Mouse (Mus musculus) liver, adult 2 months (tissue): Measurements from ENCODE around the gene Ubash3a. TPM values are rescaled to one million over a fixed set of nuclear protein-coding genes. Genes with fewer than 3 reads are reported as not detected.

Experiments
- DNase-seq: peaks from one replicate; pipeline ENCODE4 v3.0.0-alpha.2; 2011; ENCODE audit warnings: low read depth, low spot score; ENCODE audit errors: extremely low read depth
- H3K27ac ChIP-seq: fragments of 200-500 bp; replicated peaks from 2 replicates; pipeline ENCODE4 v1.5.1; 2012; ENCODE audit warnings: low read depth, mild to moderate bottlenecking, control low read depth, inconsistent platforms, low read length; ENCODE audit not compliant: insufficient read depth
- H3K27me3 ChIP-seq: fragments of 200-500 bp; 2 replicates; pipeline ENCODE4 v1.6.1; 2012; ENCODE audit warnings: mild to moderate bottlenecking, moderate library complexity, low read length, inconsistent platforms; ENCODE audit not compliant: control insufficient read depth, insufficient read depth
- H3K36me3 ChIP-seq: fragments of 200-500 bp; 2 replicates; pipeline ENCODE4 v1.6.1; 2012; ENCODE audit warnings: low read length, inconsistent platforms; ENCODE audit not compliant: control insufficient read depth, insufficient read depth
- H3K4me1 ChIP-seq: fragments of 200-500 bp; 2 replicates; pipeline ENCODE4 v1.6.1; 2011; ENCODE audit warnings: low read length; ENCODE audit not compliant: control insufficient read depth, insufficient read depth
- H3K4me3 ChIP-seq: fragments of 200-500 bp; 2 replicates; pipeline ENCODE4 v1.5.1; 2011; ENCODE audit warnings: low read depth, mild to moderate bottlenecking, control low read depth, low read length, moderate library complexity; ENCODE audit not compliant: insufficient read depth
- H3K79me2 ChIP-seq: fragments of 200-500 bp; 2 replicates; pipeline ENCODE4 v1.6.1; 2012; ENCODE audit warnings: inconsistent platforms, mild to moderate bottlenecking, low read length, moderate library complexity; ENCODE audit not compliant: control insufficient read depth, insufficient read depth
- H3K9ac ChIP-seq: fragments of 200-500 bp; 2 replicates; pipeline ENCODE4 v1.6.1; 2012; ENCODE audit warnings: low read depth, mild to moderate bottlenecking, control low read depth, inconsistent platforms, low read length
- CTCF ChIP-seq: fragments of 200-500 bp; IDR thresholded peaks from 2 replicates; pipeline ENCODE4 v1.5.1; 2011; ENCODE audit warnings: low read depth, low read length, control low read depth
- POLR2A ChIP-seq: fragments of 200-500 bp; IDR thresholded peaks from 2 replicates; pipeline ENCODE4 v1.6.1; 2011; ENCODE audit warnings: low read length, control low read depth; ENCODE audit not compliant: insufficient read depth; ENCODE audit errors: extremely low read depth
- WGBS: fragments of 180-500 bp; shearing (Covaris S2); methylation state at CpG from one replicate; pipeline ENCODE4 v1.1.7; 2018; 5-methylcytosine and 5-hydroxymethylcytosine counted together
- polyA plus RNA-seq: library from polyadenylated mRNA; depleted of rRNA; stranded (reverse); fragments of >200 nt; gene quantifications from 2 replicates; pipeline ENCODE4 v1.2.3, GENCODE M21; 2012
- total RNA-seq: library from RNA; depleted of rRNA; stranded (reverse); fragments of >200 nt; gene quantifications from 2 replicates; pipeline ENCODE4 v1.2.3, GENCODE M21; 2014

Gene Ubash3a
- total and polyA plus RNA-seq, 2 experiments = 0.09 to 0.31 TPM

DNA sequence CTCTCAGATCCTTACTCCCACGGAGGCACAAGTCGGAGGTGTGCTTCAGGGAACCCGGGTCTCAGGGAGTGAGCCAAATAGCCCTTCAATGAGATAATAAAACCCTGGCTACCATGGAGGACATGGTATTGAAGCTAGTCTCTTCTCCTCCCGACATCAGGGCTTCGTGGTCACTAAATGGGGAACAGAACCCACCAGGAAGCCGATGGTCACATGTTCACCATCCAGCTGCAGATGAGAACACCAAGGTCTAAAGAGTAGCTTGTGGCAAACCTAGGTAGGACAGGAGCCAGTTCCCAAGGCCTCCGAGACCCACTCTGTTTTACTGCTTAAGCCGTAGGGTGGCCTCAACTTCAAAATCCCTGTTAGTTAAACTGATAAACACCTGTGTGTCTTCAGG, 981 bp downstream of the Ubash3a start:
- Histone ChIP-seq H3K27ac (no peak overlapping the region), H3K36me3 (no peaks in the 10 kb centered on the region), H3K79me2 (no peaks in the 10 kb centered on the region), H3K4me3 (no peak overlapping the region), H3K27me3 (no peaks in the 10 kb centered on the region), H3K4me1 (no peaks in the 10 kb centered on the region), H3K9ac (no peak overlapping the region)
- DNase-seq = no peak
- no peak for TF ChIP-seq CTCF
- WGBS = 86% methylated on average over 8 of the region's 8 CpGs

DNA sequence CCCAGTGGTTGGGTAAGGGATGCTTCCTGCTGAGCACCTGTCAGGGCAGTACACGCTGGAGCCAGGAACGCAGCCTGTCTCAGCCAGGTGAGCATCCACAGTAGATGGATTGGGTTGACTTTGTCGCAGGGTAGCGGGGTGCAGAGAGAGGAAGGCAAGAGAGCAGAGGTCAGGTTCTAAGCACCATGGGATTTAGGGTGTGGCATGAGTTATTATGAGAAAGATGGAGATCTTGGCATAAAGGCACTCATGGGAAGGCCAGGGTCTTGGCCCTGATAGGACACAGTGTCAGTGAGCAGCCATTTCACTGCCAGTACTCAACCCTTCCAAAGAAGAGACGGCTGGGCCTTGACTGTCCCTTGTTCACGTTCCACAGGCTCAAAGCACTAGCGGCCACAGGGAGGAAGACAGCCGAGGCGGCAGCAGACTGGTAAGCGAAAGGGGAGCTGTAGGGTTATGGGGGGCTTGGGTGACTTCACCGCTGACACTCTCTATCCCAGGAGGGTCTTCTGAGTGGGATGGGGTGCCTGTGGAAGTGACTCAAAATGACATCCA, 1.8 kb downstream of the Ubash3a start:
- no peaks in the 10 kb centered on the region for H3K36me3 ChIP-seq
- no peaks in the 10 kb centered on the region for H3K79me2 ChIP-seq
- H3K27ac ChIP-seq = no peak overlapping the region
- DNase-seq = no peak
- H3K4me1 ChIP-seq = no peaks in the 10 kb centered on the region
- 96% methylated on average over 11 of the region's 11 CpGs for WGBS
- H3K27me3 ChIP-seq = no peaks in the 10 kb centered on the region
- H3K4me3 ChIP-seq = no peak overlapping the region
- TF ChIP-seq CTCF (no peak), POLR2A (no peak)
- no peak overlapping the region for H3K9ac ChIP-seq

DNA sequence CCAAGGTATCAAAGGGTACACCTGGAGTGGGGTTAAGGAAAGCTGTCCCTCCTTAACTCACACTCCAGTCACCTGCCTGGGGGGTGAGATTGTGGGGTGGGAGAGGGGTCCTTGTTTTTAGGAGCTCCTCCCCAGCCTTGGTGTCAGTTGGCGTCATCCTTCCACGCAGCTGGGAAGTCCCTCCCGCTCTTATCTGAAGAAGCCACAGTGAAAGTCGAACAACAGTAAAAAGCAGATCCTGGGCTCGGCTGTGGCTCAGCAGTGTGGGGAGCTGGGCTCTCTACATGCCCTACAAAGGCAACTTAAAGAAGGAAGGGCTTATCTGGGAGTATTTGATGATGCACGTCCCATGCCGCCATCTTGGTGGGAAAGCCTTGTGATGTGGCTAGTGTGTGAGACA, 2.6 kb downstream of the Ubash3a start:
- Histone ChIP-seq H3K9ac (no peak overlapping the region), H3K4me3 (no peak overlapping the region), H3K27me3 (no peaks in the 10 kb centered on the region), H3K4me1 (no peaks in the 10 kb centered on the region), H3K36me3 (no peaks in the 10 kb centered on the region), H3K79me2 (no peaks in the 10 kb centered on the region), H3K27ac (no peak overlapping the region)
- no peak for DNase-seq
- WGBS = 85% methylated on average over 7 of the region's 7 CpGs
- TF ChIP-seq POLR2A (no peak), CTCF (no peak)

DNA sequence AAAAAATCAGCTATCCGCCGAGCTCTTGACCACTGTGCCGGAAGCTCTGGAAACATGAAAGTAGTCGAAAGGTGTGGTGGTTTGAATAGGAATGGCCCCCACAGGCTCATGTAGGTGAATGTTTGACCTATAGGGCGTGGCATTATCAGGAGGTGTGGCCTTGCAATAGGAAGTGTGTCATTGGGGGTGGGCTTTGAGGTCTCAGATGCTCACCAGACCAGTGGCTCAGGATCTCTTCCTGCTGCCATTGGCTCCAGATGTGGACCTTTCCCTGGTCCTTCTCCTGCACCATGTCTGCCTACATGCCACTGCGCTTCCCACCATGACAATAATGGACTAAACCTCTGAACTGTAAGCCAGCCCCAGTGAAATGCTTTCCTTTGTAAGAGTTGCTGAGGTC, 4.2 kb downstream of the Ubash3a start:
- DNase-seq = no peak
- Histone ChIP-seq H3K4me1 (no peaks in the 10 kb centered on the region), H3K4me3 (no peak overlapping the region), H3K79me2 (no peaks in the 10 kb centered on the region), H3K27ac (no peak overlapping the region), H3K27me3 (no peaks in the 10 kb centered on the region), H3K36me3 (no peaks in the 10 kb centered on the region), H3K9ac (no peak overlapping the region)
- WGBS = 87% methylated on average over 6 of the region's 6 CpGs
- no peak for TF ChIP-seq CTCF
- no peak for TF ChIP-seq POLR2A

DNA sequence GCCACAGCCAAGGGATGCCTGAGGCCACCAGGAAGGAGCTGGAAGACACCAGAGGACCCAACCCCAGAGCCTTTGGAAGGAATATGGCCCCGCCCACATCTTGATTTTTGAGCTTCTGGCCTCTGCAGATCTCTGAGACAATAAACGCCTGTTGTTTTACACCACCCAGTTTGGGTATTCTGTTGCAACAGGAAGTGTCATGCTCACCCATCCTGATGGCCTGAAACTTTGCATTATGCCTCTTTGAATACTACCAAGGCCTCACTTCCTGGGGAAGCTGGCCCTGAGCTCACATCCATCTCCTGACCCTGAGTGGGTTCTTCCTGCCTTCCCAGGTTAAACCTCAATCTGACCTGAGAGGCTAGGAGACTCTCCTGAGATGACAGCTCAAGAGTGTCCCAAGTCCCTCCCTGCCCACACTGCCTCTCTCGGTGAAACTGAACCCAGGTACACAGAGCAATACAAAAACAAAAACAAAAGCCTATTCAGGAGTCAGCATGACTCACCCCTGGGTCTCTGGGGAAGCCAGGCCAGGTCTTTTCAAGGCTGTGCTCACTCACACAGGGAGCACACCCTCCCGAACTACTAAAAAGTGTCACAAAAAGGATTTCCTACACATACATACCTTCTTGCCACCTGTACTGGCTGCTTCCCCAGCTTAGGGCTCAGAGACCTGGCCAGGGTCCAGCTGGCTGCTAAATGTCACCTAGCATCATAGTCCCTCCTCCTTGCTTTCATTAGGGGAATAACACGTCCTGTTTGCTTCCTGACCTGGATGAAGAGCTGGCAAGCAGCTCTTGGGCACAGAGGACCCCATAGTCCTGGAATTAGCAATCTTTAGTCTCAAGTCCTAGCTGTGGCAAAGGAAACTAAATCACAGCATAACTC, 8.6 kb downstream of the Ubash3a start:
- Histone ChIP-seq H3K4me3 (no peak overlapping the region), H3K36me3 (no peaks in the 10 kb centered on the region), H3K79me2 (no peaks in the 10 kb centered on the region), H3K27ac (no peak overlapping the region), H3K4me1 (no peaks in the 10 kb centered on the region), H3K27me3 (no peaks in the 10 kb centered on the region), H3K9ac (no peak overlapping the region)
- TF ChIP-seq CTCF (no peak), POLR2A (no peak)
- WGBS = 51% methylated on average over 5 of the region's 5 CpGs
- no peak for DNase-seq

DNA sequence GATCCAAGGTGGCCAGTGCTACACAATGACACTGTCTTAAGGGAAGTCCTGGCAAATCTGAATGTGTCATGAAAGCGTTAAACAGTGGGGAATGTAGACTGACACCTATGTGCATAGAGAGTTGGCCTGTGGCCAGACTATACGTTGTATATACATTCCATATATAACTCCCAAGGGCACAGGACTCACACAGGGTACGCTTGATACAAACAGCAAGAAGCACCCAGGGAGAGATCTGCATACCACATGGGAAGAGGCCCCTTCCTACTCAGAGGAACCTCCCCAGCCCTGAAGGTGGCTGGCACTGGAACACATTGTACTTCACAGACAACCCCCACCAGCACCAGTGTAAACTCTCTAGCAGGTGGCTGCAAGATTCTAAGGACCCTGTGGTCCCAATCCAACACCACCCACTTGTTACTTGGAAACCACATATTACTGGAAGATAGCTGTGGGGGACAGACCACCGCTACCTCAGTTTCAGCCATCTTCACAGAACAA, 15.2 kb downstream of the Ubash3a start:
- H3K79me2 ChIP-seq = no peaks in the 10 kb centered on the region
- no peaks in the 10 kb centered on the region for H3K36me3 ChIP-seq
- DNase-seq = no peak
- no peak overlapping the region for H3K27ac ChIP-seq
- no peaks in the 10 kb centered on the region for H3K27me3 ChIP-seq
- WGBS = 82% methylated on average over 4 of the region's 4 CpGs
- H3K9ac ChIP-seq = no peak overlapping the region
- H3K4me3 ChIP-seq = no peak overlapping the region
- H3K4me1 ChIP-seq = no peaks in the 10 kb centered on the region
- TF ChIP-seq CTCF (no peak), POLR2A (no peak)
